Mouse (Mus musculus) kidney, postnatal 25 days (tissue): ENCODE results near the gene Hoxd9.

Experiments
- DNase-seq, 2 experiments: peaks; one replicate each; pipeline ENCODE4 v3.0.0; 2021; ENCODE audit warnings: mixed read lengths in 2 of 2

Hoxd9 gene

DNA sequence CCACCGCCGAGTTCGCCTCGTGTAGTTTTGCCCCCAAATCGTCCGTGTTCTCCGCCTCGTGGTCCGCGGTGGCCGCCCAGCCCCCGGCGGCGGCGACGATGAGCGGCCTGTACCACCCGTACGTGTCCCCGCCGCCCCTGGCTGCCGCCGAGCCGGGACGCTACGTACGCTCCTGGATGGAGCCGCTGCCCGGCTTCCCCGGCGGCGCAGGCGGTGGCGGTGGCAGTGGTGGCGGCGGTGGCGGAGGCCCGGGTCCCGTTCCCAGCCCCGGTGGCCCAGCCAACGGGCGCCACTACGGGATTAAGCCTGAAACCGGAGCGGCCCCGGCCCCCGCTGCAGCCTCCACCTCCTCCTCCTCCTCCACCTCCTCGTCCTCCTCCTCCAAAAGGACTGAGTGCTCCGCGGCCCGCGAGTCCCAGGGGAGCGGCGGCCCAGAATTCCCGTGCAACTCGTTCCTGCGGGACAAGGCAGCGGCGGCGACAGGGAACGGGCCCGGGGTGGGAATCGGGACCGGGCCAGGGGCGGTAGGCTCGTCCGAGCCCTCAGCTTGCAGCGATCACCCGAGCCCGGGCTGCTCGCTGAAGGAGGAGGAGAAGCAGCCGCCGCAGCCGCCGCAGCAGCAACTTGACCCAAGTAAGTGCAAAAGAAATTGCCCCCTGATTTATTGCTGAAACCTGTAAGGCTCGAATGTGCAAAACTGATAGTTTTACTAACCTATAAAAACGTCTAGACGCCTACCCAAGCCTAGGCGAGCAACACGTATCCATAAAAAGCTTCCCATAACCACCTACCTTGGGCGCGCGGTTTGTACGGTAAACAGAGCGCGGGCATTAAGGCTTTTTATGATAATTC, 900 bp downstream of the Hoxd9 start:
- DNase-seq = peak; percentile 48 to 74

DNA sequence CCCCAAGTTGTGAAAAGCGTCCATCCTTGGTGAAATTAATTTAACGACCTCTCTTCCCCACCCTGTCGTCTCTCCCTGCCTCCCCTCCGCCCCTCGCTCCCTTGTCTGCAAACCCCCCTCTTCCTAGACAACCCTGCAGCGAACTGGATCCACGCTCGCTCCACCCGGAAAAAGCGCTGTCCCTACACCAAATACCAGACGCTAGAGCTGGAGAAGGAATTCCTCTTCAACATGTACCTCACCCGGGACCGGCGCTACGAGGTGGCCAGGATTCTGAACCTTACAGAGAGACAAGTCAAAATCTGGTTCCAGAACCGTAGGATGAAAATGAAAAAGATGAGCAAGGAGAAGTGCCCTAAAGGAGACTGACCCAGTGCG, 1.5 kb downstream of the Hoxd9 start:
- DNase-seq = peak in 1 of 2 experiments; percentile 47

DNA sequence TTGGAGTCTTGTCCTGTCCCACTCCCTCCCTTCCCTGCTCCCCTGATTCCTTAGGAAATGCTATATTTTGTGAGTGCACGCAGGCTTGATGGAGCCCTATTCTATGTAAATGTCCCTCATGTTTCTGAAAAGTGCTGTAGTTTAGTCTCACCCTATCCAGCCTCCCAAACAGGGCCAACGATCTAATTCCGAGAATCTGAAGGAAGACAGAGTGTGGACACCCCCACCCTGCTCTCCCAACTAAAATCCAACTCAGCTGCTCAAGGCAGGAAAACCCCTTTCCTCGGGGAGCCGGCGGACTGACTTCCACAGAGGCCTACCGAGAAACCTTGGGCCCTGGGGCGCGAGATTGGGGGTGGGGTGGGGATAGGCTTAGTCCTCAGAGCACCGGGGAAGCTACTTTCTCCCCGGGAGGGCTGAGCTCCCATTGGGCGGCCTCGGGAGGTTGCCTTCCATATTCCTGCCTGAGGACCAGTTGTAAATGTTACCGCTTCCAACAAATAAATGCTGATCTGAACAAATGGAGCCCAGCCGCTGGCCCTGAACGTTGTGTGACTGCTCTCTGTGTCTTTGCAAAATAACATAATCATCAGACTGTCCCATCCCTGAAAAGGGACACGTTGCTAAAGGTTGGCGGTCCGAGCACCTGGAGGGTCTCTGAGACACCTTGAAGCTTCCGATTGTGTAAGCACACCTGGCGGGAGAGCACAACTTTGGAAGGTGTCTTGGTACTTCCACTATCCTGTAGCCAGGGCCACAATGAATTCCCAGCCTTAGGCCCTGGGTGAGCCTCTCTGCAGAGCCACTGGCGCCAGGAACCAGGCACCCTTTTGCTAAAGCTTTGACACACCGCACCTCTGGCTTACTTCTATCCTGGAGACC, 2.4 kb downstream of the Hoxd9 start:
- peak; percentile 44 to 65 for DNase-seq

DNA sequence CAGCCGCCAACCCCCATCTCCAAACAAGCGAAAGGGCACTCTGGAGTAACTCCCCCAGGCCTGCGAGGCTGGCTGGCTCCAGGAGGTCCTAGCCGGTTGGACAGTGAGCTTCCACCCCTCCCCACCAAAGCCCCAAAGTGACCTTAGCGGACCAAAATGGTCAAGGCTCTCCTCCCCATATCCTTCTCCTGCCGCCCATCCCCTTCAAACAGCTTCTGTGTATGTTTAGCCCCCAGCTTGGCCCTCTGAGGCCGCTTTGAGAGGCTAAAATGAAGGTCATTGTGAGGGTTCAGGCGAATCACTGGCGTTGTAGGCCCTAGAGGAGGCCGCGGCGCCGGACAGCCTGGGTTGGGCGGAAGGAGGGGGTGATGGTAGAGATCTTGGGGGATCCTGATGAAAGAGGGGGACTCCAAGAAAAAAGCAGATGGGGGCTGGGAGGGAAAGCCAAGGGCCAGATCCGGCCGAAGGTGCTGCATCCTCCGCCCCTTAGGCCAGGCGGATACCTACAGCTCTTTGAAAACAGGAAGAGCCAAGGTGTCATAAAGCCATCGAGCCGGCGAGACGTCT, 3.1 kb downstream of the Hoxd9 start:
- peak; percentile 55 to 89 for DNase-seq

DNA sequence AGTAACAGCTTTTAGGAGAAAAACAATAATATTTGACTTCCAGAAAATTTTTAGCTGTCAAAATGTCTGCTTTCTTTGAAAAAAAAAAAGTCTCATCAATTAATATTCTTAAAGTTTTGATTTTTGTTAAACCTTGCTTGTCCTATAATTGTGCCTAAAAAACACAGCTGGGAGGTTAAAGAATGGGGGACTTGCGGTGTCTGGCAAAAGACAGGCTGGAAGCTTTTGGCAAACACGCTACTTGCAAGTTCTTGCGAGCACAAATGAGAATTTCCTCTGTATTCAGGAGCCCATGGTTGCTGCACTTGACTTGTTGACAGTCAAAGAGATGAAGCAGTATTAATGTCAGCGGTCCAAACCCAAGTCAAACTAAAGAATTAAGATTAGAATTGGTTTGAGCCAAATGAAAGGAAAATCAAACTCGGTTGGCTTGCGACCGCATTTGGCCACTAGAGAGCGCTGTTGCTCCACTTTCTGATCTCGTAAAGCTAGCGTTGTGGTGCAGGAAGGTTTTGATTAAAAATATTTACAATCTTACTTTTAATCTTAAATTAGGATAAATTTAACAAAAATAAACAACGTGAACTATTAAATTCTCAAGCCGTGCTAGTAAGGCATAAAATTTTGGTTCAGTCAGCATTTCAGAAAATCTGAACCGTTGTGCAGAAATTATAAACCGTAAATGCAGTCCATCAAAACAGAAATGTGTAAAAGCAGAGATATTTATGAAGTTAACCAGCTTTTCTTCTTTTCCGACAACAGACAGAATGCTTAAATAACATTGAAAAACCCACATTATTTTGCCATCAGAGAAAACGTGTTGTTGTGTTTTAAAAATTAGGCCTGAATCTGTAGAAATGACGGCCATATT, 4.7 kb downstream of the Hoxd9 start:
- DNase-seq = peak; percentile 82 to 92

DNA sequence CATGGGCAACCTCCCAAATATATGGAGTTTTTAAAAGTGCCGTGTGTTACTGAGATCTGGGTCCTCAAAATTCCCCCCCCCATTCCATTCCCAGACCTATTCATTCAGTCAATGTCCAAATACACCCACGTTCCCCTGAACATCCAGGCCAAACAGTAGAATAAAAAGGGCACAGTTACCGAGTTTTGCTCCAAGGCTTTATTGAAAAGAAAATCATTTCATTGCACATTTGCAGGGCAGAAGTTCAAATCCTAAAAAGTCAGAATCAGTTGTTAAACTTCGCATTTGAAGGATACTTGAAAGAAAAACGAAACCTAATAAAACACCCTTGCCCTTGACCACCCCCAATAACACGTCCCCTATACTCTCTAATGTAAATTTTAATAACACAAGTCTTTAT, 5.3 kb downstream of the Hoxd9 start:
- DNase-seq = no peak

DNA sequence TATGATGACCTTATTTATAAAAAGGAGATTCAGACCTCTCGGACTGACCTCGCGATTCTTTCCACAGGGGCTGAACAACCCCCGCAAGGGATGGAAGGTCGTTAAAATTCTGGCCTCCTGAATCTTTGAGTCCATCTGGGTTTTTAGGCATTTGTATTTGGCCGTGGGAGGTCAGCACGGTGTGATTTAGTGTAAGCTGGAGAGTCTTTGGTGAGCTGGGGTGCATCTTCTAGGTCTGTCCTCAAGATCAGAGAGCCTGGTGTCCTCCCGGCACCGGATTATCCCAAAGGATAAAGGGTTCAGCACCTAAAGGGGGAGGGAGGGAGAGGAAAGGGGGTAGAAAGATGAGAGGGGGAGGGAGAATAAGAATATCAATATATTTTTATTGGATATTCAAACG, 5.8 kb downstream of the Hoxd9 start:
- peak in 1 of 2 experiments; percentile 43 for DNase-seq

DNA sequence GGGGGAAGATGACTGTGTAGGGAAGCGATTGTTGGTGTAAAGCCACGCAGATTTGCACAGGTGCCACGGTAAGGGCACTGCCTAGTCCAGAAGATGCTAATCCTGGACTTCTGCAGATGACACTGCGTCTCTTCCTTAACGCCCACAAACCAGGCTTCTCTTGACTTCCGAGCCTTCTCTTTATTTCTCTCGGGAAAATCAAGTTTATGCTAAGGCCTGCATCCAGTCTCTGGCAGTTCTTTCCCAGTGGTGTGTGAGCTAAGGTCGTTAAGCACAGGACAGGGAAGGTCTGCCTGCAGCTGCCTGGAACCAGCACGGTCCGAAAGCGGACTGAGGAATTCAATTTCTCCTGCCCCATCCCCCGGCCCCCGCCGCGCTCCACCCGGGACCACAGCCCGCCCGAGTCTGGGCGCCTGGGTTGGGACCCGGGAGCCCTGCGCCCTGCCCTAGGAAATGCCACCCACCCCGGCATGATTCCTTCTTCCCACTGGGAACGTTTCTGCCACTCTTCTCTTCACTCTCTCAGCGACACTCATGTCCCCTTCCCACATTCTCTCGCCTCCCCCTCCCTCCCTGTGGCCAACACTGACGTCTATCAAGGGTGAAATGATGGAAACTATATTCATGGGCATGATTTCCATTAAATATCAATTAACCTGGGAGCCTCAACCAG, 6.3 kb downstream of the Hoxd9 start:
- peak; percentile 77 to 91 for DNase-seq

DNA sequence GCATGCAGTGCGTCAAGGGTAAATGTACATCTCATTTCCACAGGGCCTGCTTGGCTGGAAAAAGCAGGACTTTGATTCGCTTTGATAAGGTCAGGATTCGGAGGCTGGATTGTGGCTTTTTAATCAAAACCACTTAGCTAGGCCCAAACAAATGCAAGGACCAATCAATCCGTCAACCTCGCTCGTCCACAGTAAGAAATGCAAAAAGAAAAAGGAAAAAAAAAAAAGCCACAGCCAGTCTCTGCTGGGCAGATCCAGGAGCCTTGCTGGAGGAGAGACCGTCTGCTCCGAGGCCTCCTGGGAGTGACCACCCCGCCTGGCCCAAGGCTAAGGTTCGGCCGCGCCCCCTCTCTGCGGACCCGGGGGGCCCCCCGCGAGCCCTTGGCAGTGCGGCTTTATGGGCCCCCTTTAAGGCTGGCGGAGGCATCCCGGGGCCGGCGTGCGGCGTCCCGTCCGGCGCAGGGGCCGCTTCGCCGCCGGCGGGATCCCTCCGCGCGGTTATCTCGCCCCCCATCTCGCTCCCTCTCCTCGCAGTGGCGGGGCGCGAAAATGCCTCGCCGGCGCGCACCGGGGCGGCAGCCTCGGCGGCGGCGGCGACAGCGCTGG, 7.0 kb downstream of the Hoxd9 start, which contains the start of gene Hoxd8:
Gene Hoxd8, plus strand, starts transcription at position 223 of the 606 bp plus-strand sequence.
- DNase-seq = peak; percentile 86 to 95

DNA sequence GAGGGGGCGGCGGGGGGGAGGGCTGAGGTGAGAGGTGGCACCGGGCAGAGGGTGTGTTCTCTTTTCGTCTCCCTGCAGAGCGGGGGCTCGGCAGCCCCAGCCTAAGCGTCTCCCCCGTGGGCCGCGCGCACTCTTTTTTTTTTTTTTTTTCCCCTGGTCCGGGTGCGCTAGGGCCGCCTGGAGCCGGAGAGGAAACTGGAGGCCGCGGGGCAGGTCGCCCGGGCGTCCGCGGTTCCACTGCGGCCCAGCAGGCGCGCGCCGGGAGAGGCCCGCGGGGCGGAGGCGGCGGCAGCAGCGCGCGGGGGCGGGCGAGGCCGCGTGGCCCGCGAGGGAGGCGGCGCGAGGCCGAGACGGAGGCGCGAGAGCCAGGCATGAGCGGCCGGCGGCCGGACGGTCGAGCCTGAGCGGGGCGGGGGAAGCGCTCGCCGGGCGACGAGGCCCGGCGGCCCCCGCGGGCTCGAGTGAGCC, 7.5 kb downstream of the Hoxd9 start:
- peak; percentile 54 to 82 for DNase-seq

DNA sequence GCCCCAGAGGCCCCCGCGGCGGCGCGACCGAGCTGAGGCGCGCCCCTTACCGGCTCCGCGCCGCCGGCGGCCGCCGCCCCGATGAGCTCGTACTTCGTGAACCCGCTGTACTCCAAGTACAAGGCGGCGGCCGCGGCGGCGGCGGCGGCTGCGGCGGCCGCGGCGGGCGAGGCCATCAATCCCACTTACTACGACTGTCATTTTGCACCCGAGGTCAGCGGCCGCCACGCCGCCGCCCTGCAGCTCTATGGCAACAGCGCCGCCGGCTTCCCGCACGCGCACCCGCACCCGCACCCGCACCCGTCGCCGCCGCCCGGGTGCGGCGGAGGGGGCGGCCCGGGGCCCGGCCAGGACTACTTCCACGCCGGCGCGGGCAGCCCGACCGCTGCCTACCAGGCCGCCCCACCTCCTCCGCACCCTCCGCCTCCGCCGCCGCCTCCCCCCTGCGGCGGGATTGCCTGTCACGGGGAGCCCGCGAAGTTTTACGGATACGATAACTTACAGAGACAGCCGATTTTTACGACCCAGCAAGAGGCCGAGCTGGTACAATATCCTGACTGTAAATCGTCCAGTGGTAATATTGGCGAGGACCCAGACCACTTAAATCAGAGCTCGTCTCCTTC, 8.1 kb downstream of the Hoxd9 start:
- peak; percentile 70 to 87 for DNase-seq

DNA sequence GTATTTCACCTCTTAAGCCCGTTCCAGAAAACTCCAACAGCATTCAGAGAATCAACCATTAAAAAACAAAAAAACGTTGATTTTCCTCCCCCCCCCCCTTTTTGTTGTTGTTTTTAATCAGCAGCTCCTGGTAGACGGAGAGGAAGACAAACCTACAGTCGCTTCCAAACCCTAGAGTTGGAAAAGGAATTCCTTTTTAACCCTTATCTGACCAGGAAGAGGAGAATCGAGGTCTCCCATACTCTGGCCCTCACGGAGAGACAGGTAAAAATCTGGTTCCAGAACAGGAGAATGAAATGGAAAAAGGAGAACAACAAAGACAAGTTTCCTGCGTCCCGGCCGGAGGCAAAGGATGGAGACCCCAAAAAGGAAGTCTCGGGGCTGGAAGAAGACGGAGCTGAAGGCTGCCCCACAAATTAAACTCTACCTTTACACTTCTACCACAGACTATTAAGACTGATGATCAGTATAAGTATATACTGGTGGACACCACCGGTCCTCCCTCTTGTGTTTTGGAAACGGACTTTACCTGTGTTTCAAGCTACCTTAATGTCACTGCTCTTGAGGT, 8.9 kb downstream of the Hoxd9 start:
- DNase-seq = no peak

DNA sequence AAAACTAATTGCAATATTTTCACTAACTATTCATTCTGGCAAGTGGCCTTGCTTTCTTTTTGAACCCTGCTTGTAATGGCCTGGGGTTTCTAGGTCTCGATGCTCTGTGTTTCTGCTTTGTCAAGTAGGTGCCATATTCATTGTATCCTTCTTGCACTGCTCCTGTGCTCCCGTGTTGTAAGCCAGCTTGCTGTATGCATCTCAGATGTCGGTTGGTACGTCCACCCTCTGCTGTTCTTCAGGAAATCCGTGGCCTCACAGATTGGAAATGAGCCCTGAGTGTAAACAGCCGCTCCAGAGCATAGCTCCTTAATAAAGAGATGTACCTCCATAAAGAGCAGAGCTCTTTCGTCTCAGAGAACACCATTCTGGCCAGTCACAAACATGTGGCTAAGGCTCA, 10.1 kb downstream of the Hoxd9 start:
- DNase-seq = no peak

DNA sequence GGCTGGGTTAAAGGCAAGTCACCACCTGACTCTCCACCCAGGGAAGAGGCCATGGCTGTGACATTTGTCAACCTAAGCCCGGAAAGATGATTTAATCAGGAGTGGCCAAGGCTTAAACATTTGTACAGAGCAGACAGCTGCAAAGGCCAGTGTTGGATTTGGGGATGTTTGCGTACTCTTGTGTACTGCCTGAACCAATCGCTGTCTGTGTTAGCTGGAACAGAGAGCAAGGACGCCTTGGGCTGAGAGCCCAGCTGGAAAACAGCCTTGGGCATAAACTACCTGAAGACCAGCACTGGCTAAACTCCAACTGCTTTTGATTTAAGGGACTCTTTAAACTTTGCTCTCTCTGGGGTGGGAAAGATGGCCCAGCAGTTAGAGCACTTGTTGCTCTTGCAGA, 11.1 kb downstream of the Hoxd9 start:
- peak; percentile 63 to 74 for DNase-seq

DNA sequence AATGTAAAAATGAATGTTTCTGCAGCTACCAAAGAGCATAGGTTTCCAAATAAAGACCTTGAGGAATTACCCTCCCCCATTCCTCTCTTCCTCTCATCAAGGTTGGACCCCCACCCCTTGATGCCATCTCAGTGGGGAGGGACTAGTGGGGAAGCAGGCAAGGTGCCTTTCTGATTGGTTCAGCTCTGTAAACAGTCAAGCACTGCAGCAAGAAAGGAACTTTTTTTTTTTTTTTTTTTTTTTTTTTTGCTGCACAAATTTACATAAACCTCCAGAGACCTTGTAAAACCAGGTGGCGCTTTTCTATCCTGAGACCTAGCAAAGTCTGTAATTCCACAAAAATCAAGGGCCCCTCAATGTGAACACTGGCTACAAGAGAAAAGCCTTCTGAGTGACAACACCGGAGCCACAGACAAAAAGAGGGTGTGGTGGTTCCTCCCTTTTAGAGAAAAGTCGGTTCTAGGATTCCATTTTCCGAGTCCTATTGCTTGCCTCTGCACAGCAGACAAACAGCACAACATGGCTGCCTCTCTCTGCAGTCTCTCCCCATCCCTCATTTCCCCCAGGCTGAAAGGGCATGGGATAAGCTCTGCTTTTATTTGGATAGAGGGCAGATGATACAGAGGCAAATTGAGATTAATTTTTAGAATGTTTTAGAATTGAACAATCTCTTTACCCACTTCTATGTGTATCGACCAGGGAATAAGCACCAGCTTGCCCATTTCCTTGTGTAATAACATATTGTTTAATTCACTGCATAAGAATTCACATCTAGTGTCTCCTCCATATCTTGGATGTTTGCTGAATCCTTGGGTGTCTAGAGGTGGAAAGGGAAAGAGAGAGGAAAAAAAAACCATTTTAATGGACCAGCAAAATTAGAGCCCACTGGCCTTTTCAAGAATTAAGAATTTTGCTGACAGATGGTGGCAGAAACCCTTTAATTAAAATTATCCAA, 12.2 kb downstream of the Hoxd9 start:
- peak in 1 of 2 experiments; percentile 45 for DNase-seq

DNA sequence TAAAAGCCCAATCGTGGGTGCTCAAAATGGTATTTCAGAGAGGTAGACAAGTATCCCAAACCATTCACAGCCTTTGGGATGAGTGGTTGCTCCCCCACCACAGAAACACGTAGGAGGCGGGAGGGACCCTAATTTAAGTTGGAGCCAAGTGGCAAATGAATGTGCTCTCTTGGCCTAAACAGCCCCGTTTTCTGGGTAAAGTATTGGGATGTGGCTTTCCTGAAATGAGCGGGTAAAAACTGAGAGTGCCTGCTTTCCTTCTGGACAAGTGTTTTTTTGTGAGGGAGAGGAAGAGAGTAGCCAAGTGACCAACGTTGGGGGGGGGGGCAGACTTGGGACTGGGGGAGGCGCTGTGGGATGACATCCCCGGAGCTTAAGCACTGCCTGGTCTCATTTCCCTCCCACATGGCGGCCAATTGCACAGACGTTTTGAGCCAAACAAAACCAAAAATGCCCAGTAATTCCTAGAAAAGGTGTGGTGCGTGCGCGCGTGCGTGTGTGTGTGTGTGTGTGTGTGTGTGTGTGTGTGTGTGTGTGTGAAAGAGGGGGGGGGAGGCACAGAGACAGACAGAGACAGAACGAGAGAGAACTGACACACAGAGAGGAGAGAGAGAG, 13.5 kb downstream of the Hoxd9 start:
- peak; percentile 58 for DNase-seq

DNA sequence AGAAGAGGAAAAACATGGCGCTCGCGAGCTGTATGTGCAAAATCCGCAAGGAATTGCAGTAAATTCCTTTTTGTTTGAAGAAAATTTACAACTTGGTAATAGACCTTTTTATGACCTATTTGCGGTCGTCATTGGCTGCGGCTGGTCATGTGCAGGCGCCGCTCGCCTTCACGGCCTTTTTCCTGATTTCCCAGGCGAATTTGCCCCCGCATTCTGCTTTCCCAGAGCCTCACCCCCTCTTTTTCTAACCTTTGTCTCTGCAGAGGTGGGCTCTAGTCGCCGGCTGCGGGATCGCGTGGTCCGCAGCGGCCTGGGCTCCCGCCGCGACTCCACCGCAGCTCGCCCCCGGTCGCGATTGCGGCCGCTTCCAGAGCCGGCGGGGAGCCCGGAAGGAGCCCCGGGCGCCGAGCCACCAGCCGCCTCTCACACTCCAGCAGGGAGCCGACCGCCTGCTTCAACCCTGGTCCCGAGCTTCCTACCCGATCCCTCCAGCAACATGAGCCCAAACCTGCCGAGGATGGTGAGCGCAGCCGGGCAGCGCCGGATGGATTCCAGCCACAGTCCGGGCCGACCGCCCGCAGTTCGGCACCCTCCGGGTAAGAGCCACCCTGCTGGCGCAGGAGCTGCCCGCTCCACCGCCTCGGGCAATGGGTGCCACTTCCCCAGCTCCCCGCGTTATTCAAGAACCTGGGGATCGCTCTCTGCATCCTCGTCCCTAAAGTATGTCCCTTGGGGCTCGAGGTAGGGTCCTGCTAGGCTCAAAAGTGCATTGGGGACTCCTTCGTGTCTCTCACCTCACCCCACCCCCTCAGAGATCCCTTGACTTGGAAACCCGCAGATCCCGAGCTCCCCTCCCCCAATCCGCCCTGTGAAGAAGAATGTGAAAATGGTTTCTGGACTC, 14.4 kb downstream of the Hoxd9 start, which contains the start of the genes Hoxd3 and Hoxd4:
Gene Hoxd3, plus strand, starts transcription at position 207 of the 901 bp plus-strand sequence.
Gene Hoxd4, plus strand, starts transcription at position 209 of the 901 bp plus-strand sequence.
- DNase-seq = peak; percentile 80 to 87
